Mouse (Mus musculus): ENCODE results near the gene Ccdc69.
"Not testable (repeated sequence)": the region's sequence is repeated elsewhere in the genome, so short reads cannot be mapped to it uniquely, and the experiment has no call there.

The Ccdc69 gene

GRCm38 (mm10) chr11:55077331-55078231, at the start of gene Ccdc69:
TSS of gene Ccdc69 (minus strand) at chr11:55078131.
- peak; percentile 56 for DNase-seq (ENCODE audit: low read depth, low spot score)

- no peak for DNase-seq (ENCODE audit: low read depth, low spot score)
These were observed 48.7 kb upstream of the Ccdc69 start for GRCm38 (mm10) chr11:55126663-55127062.

GRCm38 (mm10) chr11:55121430-55121829, 43.5 kb upstream of the Ccdc69 start:
- DNase-seq (ENCODE audit: low read depth, low spot score) = no peak

GRCm38 (mm10) chr11:55120821-55121271, 42.9 kb upstream of the Ccdc69 start:
- no peak for DNase-seq (ENCODE audit: low read depth, low spot score)

GRCm38 (mm10) chr11:55120279-55120678, 42.3 kb upstream of the Ccdc69 start:
- no peak for DNase-seq (ENCODE audit: low read depth, low spot score)

GRCm38 (mm10) chr11:55117031-55117430, 39.1 kb upstream of the Ccdc69 start:
- DNase-seq (ENCODE audit: low read depth, low spot score) = no peak

GRCm38 (mm10) chr11:55116004-55116403, 38.1 kb upstream of the Ccdc69 start:
- no peak for DNase-seq (ENCODE audit: low read depth, low spot score)

GRCm38 (mm10) chr11:55114291-55114690, 36.4 kb upstream of the Ccdc69 start:
- DNase-seq (ENCODE audit: low read depth, low spot score) = no peak

- not testable (repeated sequence) for DNase-seq (ENCODE audit: low read depth, low spot score)
These were observed 35.9 kb upstream of the Ccdc69 start for GRCm38 (mm10) chr11:55113861-55114250.

- DNase-seq (ENCODE audit: low read depth, low spot score) = no peak
These were observed 35.4 kb upstream of the Ccdc69 start for GRCm38 (mm10) chr11:55113209-55113860.

GRCm38 (mm10) chr11:55110566-55111169, 32.7 kb upstream of the Ccdc69 start:
- DNase-seq (ENCODE audit: low read depth, low spot score) = no peak

- DNase-seq (ENCODE audit: low read depth, low spot score) = no peak
These were observed 31.8 kb upstream of the Ccdc69 start for GRCm38 (mm10) chr11:55109521-55110300.

GRCm38 (mm10) chr11:55106636-55107035, 28.7 kb upstream of the Ccdc69 start:
- no peak for DNase-seq (ENCODE audit: low read depth, low spot score)

- no peak for DNase-seq (ENCODE audit: low read depth, low spot score)
These were observed 27.5 kb upstream of the Ccdc69 start for GRCm38 (mm10) chr11:55105389-55105788.

GRCm38 (mm10) chr11:55103229-55103628, 25.3 kb upstream of the Ccdc69 start:
- no peak for DNase-seq (ENCODE audit: low read depth, low spot score)

- no peak for DNase-seq (ENCODE audit: low read depth, low spot score)
These were observed 24.1 kb upstream of the Ccdc69 start for GRCm38 (mm10) chr11:55102015-55102414.

GRCm38 (mm10) chr11:55099868-55100267, 21.9 kb upstream of the Ccdc69 start:
- DNase-seq (ENCODE audit: low read depth, low spot score) = no peak

- no peak for DNase-seq (ENCODE audit: low read depth, low spot score)
These were observed 21.3 kb upstream of the Ccdc69 start for GRCm38 (mm10) chr11:55099019-55099771.

- DNase-seq (ENCODE audit: low read depth, low spot score) = peak; percentile 17
These were observed 20.4 kb upstream of the Ccdc69 start for GRCm38 (mm10) chr11:55098189-55098915.

All from 3T3-L1 (cell line).